Mouse (Mus musculus) C2C12 (cell line): ENCODE results near the gene Arfip2.

ENCODE experiments used
- CEBPB ChIP-seq: IDR thresholded peaks from one replicate; pipeline ENCODE4 v1.6.1; 2011; ENCODE audit warnings: low read depth, mild to moderate bottlenecking, control low read depth, moderate library complexity
- CTCF ChIP-seq: IDR thresholded peaks from one replicate; pipeline ENCODE4 v1.5.1; 2011; ENCODE audit not compliant: control insufficient read depth, insufficient read depth, insufficient read length
- MAX ChIP-seq: IDR thresholded peaks from one replicate; pipeline ENCODE4 v1.6.1; 2011; ENCODE audit warnings: mild to moderate bottlenecking, control low read depth
- MYOG ChIP-seq: IDR thresholded peaks from one replicate; pipeline ENCODE4 v1.6.1; 2011; ENCODE audit not compliant: control insufficient read depth, insufficient read length; ENCODE audit errors: extremely low read depth
- USF1 ChIP-seq: IDR thresholded peaks from one replicate; pipeline ENCODE4 v1.6.1; 2011; ENCODE audit warnings: low read depth, mild to moderate bottlenecking, control low read depth, moderate library complexity

DNA sequence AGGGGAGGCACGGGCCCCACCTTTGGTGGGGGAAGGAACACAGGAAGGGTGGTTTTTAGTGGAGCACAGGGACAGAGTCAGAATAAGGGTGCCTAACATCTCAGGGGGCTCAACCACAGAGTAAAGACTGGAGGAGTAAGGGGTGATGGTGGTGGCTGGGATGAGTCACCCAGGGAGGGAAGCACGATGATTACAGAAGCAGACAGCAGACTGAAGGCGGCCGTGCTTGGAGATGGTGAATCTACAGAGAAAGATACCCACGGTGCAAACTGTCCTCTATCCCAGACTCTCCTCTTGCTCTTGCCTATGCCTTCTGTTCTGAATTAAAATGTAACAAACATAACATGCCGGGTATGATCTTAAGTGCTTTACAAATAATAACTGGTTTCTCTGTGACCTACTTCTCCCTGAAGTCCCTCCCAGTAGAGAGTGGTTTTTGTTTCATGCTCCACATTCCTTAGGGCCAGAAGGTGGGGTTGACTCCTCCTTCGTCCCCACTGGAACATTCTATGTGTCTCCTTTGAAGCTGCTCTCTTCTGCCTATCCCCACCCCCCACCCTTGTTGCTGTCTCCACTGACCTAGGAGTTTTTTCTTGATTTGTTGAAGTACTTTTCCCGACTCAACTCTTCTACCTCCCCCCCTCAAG lies 18.4 kb downstream of the Arfip2 start:
- TF ChIP-seq MAX (no peak), CTCF (no peak), MYOG (no peak), CEBPB (no peak), USF1 (no peak)
